Mouse (Mus musculus) hindlimb bud, embryonic 11.5 days (tissue): ENCODE results near the gene Hist1h3d.
"Not testable (repeated sequence)": the region's sequence is repeated elsewhere in the genome, so short reads cannot be mapped to it uniquely, and the experiment has no call there.

Experiments
- DNase-seq: peaks from one replicate; pipeline ENCODE4 v3.0.0-alpha.2; 2012; ENCODE audit warnings: low read depth, low spot score; ENCODE audit errors: extremely low spot score

Hist1h3d gene

DNA sequence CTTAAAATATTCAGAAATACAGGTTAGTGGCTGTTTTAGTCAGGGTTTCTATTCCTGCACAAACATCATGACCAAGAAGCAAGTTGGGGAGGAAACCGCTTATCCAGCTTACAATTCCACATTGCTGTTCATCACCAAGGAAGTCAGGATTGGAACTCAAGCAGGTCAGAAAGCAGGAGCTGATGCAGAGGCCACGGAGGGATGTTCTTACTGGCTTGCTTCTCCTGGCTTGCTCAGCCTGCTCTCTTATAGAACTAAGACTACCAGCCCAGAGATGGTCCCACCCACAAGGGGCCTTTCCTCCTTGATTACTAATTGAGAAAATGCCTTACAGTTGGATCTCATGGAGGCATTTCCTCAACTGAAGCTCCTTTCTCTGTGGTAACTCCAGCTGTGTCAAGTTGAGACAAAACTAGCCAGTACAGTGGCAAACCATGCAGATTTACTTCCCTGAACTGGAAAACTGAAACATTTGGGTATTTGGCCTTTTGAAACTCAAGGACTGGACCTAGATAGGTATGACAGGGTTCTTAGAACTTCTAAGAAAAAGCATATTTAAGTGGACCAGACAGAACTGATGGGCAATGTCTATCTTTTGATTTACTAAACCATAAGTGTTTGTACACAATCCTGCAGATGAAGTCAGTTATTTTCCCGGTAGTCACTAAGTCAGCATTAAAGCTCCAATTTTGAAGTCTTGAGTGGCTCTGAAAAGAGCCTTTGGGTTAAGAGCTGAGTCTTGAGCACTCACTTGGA lies 33.2 kb upstream of the Hist1h3d start:
- not testable (repeated sequence) for DNase-seq

GRCm38 (mm10) chr13:23542999-23543607 lies 32.5 kb upstream of the Hist1h3d start, which contains the start of gene Hist1h2bh:
Gene Hist1h2bh (minus strand): TSS chr13:23543392.
- DNase-seq, result not testable (repeated sequence)

- peak; percentile 100 for DNase-seq
These were observed 31.4 kb upstream of the Hist1h3d start, which contains the start of gene Hist1h3f for GRCm38 (mm10) chr13:23543965-23544786. Gene Hist1h3f (plus strand): TSS chr13:23544052.

- not testable (repeated sequence) for DNase-seq
These were observed 30.8 kb upstream of the Hist1h3d start for GRCm38 (mm10) chr13:23544787-23545120.

DNA sequence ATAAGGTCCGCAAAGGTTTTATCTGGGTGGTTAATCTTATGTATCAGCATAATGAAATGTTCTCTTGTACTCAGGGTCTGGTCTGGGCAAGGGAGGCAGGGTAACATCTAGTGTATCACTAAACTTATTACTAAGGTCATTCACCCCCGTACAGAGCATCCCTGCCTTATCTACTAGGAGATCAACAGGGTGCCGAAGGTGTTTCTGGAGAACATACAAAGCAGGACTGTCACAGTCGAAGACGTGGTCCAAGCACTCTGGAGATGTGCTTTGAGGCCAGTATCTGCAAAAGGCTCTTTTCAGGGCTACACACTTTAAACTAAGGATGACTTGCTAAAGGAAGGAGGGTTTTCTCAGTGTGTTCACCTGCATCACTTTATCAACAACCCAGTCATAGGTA lies 28.9 kb upstream of the Hist1h3d start:
- DNase-seq, result no peak

- no peak for DNase-seq
These were observed 24.8 kb upstream of the Hist1h3d start for GRCm38 (mm10) chr13:23550761-23551145.

DNA sequence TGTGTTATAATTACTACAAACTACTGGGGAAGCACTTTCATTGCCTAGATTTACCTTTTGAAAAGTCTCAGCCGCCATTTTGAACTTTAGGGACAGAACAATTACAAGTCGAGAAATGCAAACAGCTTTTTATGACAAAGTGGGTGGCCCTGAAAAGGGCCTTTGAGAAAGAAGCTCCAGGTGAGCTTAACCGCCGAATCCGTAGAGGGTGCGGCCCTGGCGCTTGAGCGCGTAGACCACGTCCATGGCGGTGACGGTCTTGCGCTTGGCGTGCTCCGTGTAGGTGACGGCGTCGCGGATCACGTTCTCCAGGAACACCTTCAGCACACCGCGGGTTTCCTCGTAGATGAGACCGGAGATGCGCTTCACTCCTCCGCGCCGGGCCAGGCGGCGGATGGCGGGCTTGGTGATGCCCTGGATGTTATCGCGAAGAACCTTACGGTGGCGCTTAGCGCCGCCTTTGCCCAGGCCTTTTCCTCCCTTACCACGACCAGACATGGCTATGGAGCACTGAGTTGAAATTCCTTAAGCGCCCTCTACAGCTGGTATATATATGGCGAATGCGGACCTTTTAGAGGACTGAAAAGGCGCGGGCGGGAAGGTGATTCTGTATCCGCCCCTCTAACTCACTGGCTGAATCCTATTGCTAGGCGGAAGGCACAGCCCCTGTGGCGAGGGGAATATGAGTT lies 24.3 kb upstream of the Hist1h3d start, which contains the start of gene Hist1h4f:
Hist1h4f (minus strand) TSS at position 503 of the 689 bp plus-strand sequence.
- DNase-seq, result not testable (repeated sequence)

- no peak for DNase-seq
These were observed 23.3 kb upstream of the Hist1h3d start for GRCm38 (mm10) chr13:23551931-23552914.

- DNase-seq, result no peak
These were observed 22.6 kb upstream of the Hist1h3d start, which contains the start of gene Hist1h1d for GRCm38 (mm10) chr13:23552962-23553361. Gene Hist1h1d (plus strand): TSS chr13:23553262.

- DNase-seq, result no peak
These were observed 21.2 kb upstream of the Hist1h3d start for GRCm38 (mm10) chr13:23554393-23554792.

DNA sequence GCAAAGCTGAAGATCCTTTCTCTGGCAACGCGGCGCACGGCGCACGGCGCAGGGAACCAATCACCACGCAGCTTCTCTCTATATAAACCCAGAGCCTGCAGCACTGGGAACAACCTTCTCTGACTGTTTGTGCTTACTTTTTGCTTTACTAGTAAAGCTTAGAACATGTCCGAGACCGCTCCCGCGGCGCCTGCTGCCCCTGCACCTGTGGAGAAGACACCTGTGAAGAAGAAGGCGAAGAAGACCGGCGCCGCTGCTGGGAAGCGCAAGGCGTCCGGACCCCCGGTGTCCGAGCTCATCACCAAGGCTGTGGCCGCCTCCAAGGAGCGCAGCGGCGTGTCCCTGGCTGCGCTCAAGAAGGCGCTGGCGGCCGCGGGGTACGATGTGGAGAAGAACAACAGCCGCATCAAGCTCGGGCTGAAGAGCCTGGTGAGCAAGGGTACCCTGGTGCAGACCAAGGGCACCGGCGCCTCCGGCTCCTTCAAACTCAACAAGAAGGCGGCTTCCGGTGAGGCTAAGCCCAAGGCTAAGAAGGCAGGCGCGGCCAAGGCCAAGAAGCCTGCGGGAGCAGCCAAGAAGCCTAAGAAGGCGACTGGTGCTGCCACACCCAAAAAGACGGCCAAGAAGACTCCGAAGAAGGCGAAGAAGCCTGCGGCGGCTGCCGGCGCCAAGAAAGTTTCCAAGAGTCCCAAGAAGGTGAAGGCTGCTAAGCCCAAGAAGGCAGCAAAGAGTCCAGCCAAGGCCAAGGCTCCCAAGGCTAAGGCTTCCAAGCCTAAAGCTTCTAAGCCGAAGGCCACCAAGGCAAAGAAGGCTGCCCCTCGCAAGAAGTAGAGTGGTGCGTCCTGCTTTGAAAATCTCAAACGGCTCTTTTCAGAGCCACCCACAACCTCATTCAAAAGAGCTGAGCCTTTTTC lies 20.4 kb upstream of the Hist1h3d start:
- no peak for DNase-seq

GRCm38 (mm10) chr13:23555839-23556416 lies 19.6 kb upstream of the Hist1h3d start:
- no peak for DNase-seq

DNA sequence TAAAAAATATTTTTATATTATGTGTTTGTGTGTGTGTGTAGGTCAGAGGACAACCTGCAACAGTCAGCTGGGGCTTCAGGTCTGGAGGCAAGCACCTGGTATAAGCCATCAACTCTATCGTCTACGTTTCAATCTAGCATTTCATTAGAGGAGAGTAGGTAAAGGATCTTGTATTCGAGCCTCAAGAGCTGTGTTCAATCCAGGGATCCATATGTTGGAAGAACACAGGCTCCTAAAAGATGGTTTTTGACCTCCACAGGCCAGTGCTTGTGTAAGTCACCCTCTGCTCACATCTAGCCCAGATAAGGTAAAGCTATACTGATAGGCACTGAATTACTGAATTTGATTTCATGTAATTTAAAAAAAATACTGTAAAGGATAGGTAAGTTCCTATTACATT lies 18.7 kb upstream of the Hist1h3d start:
- DNase-seq, result no peak

DNA sequence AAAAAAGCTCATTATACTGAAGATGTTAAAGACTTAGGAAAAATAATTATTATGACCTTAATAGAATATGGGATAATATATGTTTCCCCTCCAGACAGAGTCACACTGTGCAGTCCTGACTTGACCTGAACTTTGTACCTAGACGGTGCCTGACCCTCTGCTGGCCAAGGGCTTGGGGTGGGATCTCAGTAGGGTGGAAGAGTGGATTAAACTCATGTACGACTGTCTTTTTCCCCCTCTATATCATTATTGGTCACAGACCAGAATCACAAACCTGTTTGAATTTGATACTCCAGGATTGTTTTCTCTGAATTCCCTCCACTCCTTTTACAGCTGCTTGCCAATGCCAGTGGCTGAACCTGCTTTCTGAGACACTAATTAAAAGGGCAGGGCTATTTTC lies 14.9 kb upstream of the Hist1h3d start:
- DNase-seq, result not testable (repeated sequence)

GRCm38 (mm10) chr13:23561531-23561882 lies 14.1 kb upstream of the Hist1h3d start:
- not testable (repeated sequence) for DNase-seq

DNA sequence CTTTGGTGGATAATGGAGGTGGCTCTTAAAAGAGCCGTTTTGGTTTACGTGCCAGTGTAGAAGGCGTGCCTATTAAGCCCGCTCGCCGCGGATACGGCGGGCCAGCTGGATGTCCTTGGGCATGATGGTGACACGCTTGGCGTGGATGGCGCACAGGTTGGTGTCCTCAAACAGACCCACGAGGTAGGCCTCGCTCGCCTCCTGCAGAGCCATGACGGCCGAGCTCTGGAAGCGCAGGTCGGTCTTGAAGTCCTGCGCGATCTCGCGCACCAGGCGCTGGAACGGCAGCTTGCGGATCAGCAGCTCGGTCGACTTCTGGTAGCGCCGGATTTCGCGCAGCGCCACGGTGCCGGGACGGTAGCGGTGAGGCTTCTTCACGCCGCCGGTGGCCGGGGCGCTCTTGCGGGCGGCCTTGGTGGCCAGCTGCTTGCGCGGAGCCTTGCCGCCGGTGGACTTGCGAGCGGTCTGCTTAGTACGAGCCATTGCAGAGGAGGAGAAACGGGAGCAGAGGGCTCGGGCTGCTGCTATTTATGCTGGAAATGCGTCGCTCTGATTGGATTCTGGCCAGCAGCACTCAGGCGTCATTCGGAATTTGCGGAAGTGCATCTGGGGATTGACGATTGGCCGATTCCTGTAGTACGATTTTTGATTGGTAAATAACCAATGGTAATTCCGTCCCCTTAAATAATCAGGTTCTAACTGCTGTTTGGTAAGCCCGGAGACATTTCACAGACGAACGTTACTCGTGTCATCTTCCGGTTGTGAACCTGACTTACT lies 13.5 kb upstream of the Hist1h3d start, which contains the start of gene Hist1h3e:
Hist1h3e (minus strand) TSS at position 487 of the 777 bp plus-strand sequence.
- peak; percentile 98 for DNase-seq

- DNase-seq, result no peak
These were observed 12.7 kb upstream of the Hist1h3d start for GRCm38 (mm10) chr13:23562699-23563462.
